Mouse (Mus musculus): ENCODE measurements around the gene Sel1l.
A peak's percentile ranks its signal among the peaks of the same experiment; 100 is the strongest.

Sel1l gene

DNA sequence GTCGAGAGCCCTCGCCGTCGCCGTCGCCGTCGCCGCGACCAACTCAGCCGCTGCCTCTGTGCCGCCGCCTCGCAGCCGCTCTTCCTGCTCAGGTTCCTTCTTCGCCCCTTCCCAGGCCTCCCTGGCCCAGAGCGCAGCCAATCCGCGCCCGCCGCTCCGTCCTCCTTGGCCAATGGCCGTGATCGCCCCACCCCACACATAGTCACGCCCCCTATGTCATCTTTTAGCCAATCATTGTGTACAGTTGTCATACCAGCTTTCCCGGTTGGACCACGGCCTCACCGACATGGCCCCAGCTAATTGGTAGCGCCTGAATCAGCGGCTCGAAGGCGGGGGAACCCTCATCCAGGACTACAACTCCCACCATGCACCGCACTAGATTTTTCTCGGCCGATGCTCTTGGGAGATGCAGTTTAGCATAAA, at the start of gene Sel1l:
Gene Sel1l (minus strand): TSS at position 113 of the 423 bp plus-strand sequence.
- peak; percentile 98 to 99 for DNase-seq (ENCODE audit: low spot score in 2 of 2)

DNA sequence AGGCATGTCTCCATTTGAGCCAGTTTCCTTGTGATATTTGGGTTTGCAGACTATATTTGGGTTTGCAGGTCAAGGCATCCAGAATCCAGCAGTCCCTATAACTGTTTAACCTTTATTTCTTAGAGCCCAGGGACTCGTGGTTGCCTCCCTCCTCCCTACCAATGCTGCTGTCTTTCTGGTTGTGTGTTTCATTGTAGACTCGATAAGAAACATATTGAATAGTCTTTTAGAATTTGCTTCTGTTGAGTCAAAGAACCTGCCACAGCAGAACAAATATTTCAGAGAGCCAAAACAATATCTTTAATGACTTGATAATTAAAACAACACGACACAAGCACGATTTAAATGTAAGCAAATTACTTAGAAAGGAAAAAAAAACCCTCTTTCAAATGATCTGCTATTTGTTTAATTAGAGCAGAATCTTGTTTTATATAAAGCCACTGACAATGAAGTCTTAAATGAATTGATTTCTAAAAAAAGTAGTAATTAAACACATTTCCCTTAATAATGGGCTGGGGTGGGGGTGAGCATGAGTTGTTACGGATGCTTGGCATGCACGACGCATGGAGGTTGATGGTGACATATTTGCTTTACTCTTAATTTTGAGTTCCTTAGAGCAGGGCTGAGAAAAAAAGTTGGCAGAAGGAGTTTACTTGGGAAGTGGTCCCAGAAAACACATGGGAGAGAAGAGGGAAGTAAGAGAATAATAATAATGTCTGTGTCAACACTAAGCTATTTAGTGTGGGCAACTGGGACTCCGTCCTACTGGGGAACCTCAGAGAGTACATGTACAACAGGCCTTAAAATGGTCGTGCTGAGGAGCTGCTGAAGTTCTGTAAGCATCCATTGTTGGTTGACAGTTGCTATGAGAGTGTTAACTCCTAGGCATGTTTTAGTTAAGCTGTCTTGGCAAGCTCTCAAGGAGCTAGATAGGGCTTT, 43.9 kb upstream of the Sel1l start:
- no peak for DNase-seq (ENCODE audit: low spot score in 2 of 2)

DNA sequence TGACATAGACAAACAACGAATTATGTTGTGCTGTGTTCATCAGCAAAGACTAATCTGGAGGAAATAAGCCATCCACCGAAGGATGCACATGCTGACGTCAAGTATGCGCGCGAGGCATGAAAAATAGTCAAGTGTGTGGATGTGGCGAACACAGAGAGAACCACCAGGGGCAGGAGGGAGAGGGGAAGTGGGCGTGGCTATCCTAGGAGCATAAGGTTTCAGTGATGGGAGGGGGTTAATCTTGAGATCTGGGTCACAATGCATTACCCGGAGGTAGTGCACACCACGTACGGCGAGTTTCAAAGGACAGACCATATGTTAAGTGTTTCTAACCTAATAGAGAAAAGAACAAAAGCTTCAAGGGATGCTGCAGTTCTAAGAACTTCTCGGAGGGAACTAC, 31.5 kb upstream of the Sel1l start:
- DNase-seq (ENCODE audit: low spot score in 2 of 2), result no peak

DNA sequence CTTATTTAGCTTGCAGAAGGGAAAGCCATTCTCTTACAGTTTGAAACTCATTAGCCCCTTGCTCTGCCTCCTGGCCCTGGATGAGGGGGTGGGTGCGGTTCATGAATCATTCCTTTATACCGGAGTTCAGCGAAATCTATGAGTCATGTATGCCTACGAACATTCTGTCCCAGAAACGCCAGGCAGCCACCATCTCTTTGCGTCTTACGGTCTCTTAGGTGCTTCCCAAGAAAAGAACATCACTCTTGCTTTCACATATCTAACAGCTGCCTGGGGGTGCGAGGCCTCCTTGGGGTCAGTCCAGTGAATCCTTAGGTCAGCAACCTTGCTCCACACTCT, 29.9 kb upstream of the Sel1l start:
- peak; percentile 57 to 75 for DNase-seq (ENCODE audit: low spot score in 2 of 2)

DNA sequence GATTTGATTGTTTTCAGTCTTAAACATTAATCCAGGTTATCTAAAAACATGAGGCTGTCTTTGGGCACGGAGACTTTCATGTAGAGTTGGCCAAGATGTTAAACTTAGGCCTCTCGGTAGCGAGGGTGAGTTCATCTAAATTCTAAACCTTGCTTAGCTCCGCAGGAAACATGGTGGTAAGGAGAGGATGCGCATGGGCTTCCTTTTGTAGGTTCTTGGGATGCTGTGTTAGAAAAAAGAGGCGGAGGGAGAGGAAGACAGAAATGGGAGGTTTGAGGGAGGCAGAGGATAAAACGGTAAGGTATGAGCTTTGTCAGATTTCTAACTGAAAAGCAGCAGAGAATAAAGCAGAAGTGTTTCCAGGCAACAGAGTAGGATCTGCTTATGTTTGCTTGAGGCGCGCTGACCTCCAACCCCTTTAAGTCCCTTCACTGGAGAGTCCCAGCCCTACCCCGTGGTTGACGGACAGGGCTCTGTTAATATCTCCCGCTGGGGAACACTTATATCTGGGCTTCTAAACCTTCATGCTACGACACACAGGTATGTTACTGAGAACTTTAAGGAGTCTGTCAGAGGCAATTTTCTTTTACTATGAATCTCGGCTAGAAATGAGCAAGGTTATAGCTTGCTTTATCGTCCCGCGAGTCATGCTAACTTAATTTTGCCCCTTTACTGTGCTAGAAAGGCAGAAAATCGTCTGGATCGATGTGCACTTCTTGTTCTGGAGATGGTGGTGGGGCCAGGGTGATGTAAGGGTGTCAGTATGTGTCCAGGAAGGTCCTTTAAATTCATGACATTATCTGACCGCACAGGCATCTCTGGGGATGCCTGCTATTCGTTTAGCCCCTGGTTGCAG, 29.3 kb upstream of the Sel1l start:
- DNase-seq (ENCODE audit: low spot score in 2 of 2), result no peak

DNA sequence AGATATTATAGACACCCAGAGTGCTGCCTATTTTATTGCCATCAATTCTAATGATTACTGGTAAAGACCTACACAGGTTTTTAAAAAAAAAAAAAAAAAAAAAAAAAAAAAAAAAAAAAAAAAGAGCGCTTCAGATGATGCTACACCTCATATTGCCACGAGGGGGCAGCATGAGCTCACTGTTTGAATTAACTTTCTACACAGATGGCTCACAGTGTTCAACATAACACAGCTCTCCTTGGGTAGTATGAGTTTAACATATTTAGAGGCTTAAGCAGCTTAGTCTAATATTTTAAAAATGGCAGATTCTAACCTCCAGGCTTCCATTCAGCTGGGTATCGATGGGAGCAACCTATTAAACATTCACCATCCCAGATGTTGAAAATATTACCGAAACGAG, 28.7 kb upstream of the Sel1l start:
- DNase-seq (ENCODE audit: low spot score in 2 of 2), result no peak

DNA sequence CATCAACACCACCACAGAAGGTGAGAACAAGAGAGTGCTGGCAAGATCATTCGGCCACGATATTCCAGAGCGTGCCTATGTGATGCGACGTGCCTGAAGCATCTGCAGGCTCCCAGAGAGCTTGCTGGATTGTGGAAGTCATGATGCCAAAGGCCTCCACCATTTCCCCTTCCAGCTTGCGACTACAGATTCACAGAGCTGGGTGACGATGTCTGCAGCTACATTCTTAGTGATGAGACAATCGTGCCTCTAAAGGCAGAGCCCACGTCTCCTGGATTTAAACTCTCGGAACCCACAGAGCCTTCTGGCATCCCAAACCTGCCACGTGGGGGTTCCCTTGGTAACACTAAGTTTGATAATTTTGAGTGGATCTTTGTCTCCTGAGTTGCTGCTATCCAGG, 21.7 kb upstream of the Sel1l start:
- DNase-seq (ENCODE audit: low spot score in 2 of 2), result no peak

DNA sequence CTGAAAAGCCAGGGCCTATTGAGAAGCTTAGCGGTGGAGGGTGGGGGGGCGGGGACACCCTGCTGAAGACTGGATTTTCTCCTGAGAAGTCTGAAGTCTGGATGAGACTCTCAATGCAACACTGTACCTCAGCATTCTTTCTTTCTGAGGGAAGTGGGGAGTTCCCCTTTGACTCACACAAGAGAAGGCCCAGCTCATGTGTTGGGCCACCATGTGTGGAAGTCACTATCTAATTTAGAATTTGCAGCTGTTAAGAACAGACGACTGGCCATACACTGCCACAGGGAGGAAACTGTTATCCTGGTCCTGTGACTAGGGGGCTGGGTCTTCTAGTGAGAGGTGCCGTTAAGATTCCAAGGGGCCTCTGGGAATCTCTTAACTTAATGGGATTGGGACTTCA, 20.4 kb upstream of the Sel1l start:
- DNase-seq (ENCODE audit: low spot score in 2 of 2), result no peak

DNA sequence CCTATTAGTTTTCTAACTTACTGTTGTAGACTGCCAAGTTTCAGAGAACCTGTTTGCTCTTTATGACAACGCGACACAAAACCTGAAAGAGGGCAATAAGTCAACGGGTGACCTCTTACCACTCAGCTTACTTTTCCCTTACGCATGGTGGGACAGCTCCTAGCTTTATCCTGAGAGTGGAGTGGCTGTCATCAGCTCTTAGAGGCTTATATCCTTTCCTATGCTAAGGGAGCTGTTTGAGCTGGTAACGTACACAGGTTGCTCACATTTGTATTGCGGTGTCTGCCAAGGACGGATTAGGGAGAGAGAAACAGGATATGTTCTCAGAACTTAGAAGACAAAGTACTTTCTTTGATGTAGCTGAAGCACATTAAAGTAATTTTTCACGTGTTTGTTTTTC, 5.4 kb upstream of the Sel1l start:
- no peak for DNase-seq (ENCODE audit: low spot score in 2 of 2)

DNA sequence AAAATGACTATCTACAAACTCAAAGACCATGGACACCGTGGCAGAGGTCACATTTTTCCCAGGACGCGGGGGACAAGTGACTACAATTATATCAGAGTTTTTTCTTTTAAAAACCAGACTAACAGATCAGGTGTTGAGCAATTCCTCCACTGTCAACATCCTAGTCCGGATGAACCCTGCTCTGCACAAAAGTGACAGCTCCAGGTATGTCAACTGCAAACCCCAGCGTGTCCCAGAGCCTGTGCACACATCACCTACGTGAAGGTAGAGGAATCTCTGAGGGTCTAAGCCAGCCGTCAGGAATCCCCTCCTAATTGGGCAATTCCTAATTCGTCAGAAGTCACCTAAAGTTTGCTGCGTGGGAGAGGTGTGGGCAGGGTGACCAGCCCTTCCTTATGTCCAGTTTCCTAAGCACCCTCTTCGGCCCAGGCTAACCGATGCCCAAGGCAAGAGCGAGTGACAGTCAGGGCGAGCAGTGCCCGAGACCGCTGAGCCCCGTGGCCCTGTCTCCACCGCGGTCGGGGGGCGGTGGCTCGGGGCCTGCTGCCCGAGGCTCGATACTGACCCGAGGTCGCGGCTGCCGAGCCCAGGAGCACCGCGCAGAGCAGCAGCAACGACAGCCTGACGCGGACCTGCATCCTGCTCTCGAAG, 438 bp downstream of the Sel1l start:
- DNase-seq (ENCODE audit: low spot score in 2 of 2), result no peak

DNA sequence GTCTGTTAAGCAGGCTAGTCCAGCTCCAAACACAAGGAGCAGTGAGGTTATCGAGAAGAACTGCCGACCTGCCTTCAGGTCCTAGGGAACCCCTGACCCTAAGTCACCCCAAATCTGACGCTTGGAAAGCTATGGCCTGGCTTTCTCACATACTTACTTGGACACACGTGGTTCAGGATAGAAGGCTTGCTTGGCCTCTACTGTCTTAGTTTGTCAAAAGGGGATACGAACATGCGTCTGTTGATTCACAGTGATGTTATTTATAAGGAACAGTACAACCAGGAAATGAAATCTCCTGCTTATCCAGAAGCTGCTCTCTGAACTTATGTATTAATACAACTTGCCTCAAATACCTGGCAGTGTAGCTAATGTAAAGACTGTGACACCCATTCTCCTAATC, 2.9 kb downstream of the Sel1l start:
- no peak for DNase-seq (ENCODE audit: low spot score in 2 of 2)

DNA sequence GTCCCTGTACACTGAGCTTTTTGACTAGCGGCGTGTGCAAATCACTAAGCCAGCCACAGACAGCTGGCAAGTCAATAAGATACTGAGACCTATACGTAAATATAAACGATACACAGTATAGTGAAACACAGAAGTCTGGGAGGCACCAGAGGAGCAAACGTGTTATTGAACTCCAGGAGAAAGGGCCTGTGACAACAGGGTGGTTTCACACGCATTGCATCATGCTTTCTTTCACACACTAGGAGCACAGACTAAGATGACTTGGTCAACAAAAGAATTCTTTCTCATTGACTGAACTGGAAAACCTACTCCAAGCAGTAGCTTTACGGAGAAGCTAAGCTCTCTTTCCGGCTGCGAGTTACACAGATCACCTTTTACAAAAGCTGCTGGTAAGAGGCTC, 3.6 kb downstream of the Sel1l start:
- DNase-seq (ENCODE audit: low spot score in 2 of 2), result no peak

DNA sequence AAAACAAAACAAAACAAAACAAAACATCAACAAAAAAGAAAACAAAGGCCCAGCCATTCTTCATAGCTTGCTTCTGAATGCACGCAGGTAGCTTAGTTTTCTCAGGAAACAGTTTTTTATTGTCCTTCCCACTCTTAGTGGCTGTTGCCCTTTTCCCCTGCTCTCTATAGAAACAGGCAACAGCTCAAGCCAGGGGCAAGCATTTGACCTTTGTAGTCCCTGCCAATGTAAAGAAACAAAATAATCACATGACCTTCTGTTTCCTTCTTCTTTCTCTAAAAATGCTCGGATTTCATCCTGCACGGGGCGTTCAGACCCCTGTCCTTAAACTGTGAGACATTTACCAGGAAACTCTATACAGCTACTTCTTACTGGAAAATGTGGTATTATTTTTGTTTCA, 4.4 kb downstream of the Sel1l start:
- DNase-seq (ENCODE audit: low spot score in 2 of 2), result no peak

DNA sequence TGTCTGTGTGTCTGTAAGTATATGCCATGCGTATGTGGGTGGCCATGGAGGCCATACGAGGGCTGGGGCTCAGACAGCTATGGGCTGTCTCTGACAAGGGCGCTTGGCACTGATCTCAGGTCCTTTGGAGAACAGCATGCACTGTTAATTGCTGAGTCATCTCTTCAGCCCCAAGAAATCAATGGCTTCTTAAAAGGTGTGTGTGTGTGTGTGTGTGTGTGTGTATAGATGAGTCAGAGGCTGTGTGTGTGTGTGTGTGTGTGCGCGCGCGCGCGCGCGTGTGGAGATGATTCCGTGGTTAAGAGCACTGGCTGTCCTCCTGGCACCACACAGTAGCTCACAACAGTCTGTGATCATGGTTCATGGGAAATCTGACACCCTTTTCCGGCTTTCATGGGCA, 5.1 kb downstream of the Sel1l start:
- no peak for DNase-seq (ENCODE audit: low spot score in 2 of 2)

DNA sequence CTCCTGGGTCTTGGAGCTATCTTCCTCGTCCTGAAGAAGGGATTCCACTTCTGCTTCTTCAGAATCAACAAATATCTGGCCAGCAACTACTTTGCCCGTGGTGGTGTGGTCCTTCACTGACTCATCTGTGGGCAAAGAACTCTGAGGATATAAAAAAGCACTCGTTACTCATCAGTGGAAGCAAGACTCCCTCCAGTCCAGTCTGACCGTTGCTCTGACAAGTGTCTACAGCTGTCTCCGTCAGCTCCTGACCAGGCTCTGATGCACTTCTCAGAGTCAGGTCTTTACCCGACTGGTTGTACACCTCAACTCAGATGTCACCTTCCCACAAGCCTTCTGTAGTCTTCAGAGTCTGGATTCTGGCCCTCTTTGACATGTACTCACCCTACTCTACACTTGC, 7.2 kb downstream of the Sel1l start:
- no peak for DNase-seq (ENCODE audit: low spot score in 2 of 2)

DNA sequence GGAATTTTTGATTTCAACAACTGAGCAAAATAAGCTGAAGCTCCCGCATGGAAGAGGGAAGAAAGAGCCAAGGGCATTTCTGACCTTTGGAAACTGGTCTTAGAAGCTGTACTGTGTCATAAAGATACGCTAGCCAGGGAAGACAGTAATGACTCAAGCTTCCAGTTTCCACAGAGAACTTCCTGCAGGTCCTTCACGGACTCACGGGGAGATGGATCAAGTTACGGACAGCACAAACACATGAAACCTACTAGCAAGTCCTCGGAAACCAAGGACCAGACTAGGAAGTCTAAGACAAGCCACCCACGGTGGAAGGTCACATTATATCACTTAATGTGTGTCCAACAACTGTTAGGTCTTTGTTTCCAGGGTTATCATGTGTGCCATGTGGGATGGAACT, 10.7 kb downstream of the Sel1l start:
- no peak for DNase-seq (ENCODE audit: low spot score in 2 of 2)

DNA sequence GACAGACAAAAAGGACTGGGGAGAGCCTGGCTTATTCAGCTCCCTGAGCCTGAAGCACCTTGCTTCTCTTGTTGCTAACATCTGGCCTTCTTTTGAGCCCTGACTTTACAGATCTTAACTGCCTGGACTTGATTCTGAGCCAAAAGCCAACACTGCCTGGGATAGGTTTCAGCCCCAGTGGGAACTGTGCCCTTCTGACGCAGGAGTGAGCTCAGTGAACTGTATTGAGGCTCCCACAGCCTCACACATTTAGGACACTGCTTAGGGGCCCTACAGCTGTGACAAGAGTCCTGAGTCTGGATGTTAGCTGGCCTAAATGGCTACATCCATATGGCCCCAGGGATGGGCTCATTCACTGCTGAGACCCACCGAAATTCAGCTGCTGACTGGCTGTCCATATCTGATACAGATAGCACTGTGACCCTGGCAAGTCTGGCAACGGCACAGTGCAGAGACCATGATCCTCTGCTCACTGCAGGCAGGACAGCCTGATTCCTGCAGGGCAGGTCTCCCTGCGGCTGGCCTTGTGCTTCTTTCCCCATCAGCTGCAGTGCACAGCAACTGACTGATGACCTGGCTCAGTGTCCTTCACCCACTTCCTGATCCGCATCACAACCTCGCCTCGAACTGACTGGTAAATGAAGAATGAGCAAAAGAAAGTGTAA, 11.4 kb downstream of the Sel1l start:
- no peak for DNase-seq (ENCODE audit: low spot score in 2 of 2)

DNA sequence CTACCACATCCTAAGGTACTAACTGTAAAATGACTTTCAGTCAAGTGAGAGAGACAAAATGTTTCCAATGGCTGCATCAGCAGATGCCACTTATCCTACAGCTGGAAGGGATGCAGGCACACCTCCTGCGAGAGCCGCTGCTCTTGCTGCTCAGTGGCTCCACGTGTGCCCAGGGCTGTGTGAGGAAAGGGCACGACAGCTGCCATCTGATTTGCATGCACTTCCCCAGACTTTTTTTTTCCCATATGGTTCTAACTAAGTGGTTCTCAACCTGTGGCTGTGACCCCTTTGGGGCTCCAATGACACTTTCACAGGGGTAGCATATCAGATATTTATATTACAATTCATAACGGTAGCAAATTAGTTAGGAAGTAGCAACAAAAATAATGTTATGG, 15.0 kb downstream of the Sel1l start:
- no peak for DNase-seq (ENCODE audit: low spot score in 2 of 2)

DNA sequence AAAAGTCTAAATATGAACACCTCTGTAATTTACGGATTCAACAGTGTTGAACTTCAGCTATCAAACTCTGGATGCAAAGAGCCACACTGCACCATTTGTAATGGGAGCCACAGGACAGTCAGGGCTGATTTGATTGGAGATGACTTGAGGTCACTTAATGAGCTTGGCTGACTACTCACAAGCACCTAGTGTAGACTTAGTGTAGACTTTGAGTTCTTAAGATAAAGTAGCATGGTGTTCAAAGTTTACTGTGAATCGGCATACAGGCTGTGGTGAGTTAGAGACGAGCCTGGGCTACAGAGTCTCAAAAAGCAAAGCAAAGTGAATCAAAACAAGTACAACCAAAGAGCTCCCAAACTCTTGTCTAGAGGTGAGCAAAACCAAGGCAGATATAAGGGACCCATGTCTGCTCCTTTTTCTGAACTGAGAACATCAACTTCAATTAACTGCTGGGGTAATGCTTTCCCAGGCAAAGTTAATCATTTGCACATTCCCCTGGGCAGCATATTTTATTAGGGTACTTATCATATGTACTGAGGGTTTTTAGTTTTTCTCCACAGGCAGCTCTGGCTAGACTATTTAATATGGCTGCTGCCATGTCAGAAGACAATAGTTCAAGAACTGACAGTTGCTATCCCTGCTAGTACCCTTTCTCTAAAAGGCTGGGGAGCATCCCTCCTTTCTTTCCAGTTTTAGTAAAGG, 15.6 kb downstream of the Sel1l start:
- no peak for DNase-seq (ENCODE audit: low spot score in 2 of 2)

DNA sequence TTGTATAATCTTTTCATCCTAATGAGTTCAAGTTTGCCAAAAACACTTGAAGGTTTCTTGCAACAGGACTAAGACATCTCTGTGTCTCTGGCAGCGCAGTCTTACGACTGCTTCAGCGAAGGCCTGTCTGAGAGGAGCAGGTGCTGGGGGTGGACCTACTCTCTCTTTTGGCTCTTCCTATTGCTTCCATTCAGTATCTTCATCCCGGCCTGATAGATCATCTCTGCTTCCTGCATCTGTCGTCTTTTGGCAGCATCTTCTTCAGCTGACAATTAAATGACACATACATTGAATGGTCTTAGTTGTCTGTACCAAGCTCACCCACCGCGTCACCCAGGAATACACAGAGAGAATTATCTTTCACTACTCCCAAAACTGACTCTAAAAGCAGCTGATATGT, 17.5 kb downstream of the Sel1l start:
- no peak for DNase-seq (ENCODE audit: low spot score in 2 of 2)

DNA sequence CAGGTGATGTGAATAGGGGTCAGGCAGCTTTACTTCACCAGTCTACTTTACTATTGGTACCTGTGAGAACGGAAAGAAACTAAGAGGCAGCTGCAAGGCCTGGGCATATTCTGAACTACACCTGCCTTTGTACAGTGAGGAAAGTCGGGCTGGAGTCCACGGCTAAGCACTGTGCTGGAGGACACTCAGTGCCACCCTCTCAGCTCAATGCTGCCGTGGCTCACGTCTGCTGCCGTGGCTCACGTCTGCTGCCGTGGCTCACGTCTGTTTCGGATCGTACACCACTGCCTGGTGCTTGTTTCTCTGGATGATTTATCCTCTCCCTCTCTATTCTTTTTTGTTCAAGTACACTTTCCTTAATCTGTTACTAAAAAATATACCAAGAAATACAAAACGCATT, 28.5 kb downstream of the Sel1l start:
- no peak for DNase-seq (ENCODE audit: low spot score in 2 of 2)
